Mouse (Mus musculus) intestine, embryonic 15.5 days (tissue): ENCODE results near the gene Dlgap4. TPM values are rescaled to one million over a fixed set of nuclear protein-coding genes. Genes with fewer than 3 reads are reported as not detected.
A peak's percentile ranks its signal among the peaks of the same experiment; 100 is the strongest.

Source experiments
- ATAC-seq: fragments of 200-750 bp; cut with Nextera tagmentation; 2 replicates; pipeline ENCODE4 v1.8.0; 2017; ENCODE audit warnings: moderate TSS enrichment, moderate library complexity
- H3K27ac ChIP-seq: fragments of 300-500 bp; sonication (generic); 2 replicates; pipeline ENCODE4 v1.5.1; 2015; ENCODE audit warnings: mild to moderate bottlenecking, inconsistent platforms
- H3K27me3 ChIP-seq: fragments of 300-500 bp; sonication (generic); replicated peaks from 2 replicates; pipeline ENCODE4 v1.6.1; 2015; ENCODE audit warnings: inconsistent platforms
- H3K36me3 ChIP-seq: fragments of 300-500 bp; sonication (generic); 2 replicates; pipeline ENCODE4 v1.6.1; 2015; ENCODE audit warnings: inconsistent platforms
- H3K4me1 ChIP-seq: fragments of 300-500 bp; sonication (generic); replicated peaks from 2 replicates; pipeline ENCODE4 v1.6.1; 2015; ENCODE audit warnings: inconsistent platforms
- H3K4me2 ChIP-seq: fragments of 300-500 bp; sonication (generic); replicated peaks from 2 replicates; pipeline ENCODE4 v1.6.1; 2015; ENCODE audit warnings: mild to moderate bottlenecking, inconsistent platforms
- H3K4me3 ChIP-seq: fragments of 300-500 bp; sonication (generic); replicated peaks from 2 replicates; pipeline ENCODE4 v1.5.1; 2015; ENCODE audit warnings: inconsistent platforms
- H3K9ac ChIP-seq: fragments of 300-500 bp; sonication (generic); 2 replicates; pipeline ENCODE4 v1.6.1; 2015; ENCODE audit warnings: inconsistent platforms
- H3K9me3 ChIP-seq: fragments of 300-500 bp; sonication (generic); 2 replicates; pipeline ENCODE4 v1.6.1; 2016; ENCODE audit warnings: inconsistent platforms
- WGBS: fragments of 180-500 bp; shearing (Covaris S2); methylation state at CpG from one replicate; pipeline ENCODE4 v1.1.7; 2015; 5-methylcytosine and 5-hydroxymethylcytosine counted together
- polyA plus RNA-seq: library from polyadenylated mRNA; unstranded; fragments of >200 nt; fragmentation: Nextera tagmentation; extraction: Ambion mirVana; gene quantifications from 2 replicates; pipeline ENCODE4 v1.2.1, GENCODE M21; 2015

Gene Dlgap4
- polyA plus RNA-seq, 1 experiment from 2014 or later: 54.3 TPM

GRCm38 (mm10) chr2:156761521-156762278, 148.2 kb downstream of the Dlgap4 start:
- H3K27ac ChIP-seq: no peak overlapping the region
- 96% methylated on average over 17 of the region's 17 CpGs for WGBS
- H3K27me3 ChIP-seq: no peaks in the 10 kb centered on the region
- H3K36me3 ChIP-seq: peaks cover 37% of the 10 kb centered on the region
- no peak for ATAC-seq
- no peaks in the 10 kb centered on the region for H3K4me1 ChIP-seq
- H3K9me3 ChIP-seq: no peaks in the 10 kb centered on the region
- no peak overlapping the region for H3K4me2 ChIP-seq
- no peak overlapping the region for H3K4me3 ChIP-seq
- no peak overlapping the region for H3K9ac ChIP-seq

- Histone ChIP-seq H3K27me3 (no peaks in the 10 kb centered on the region), H3K4me1 (no peaks in the 10 kb centered on the region), H3K36me3 (peaks cover 29% of the 10 kb centered on the region), H3K9ac (no peak overlapping the region), H3K4me3 (no peak overlapping the region), H3K4me2 (no peak overlapping the region), H3K9me3 (no peaks in the 10 kb centered on the region), H3K27ac (no peak overlapping the region)
- WGBS: 81% methylated on average over 21 of the region's 21 CpGs
- no peak for ATAC-seq
These were observed 149.0 kb downstream of the Dlgap4 start for GRCm38 (mm10) chr2:156762499-156762898.

GRCm38 (mm10) chr2:156763101-156763500, 149.6 kb downstream of the Dlgap4 start:
- Histone ChIP-seq H3K9ac (no peak overlapping the region), H3K27me3 (no peaks in the 10 kb centered on the region), H3K9me3 (no peaks in the 10 kb centered on the region), H3K36me3 (peaks cover 23% of the 10 kb centered on the region), H3K27ac (no peak overlapping the region), H3K4me3 (no peak overlapping the region), H3K4me2 (no peak overlapping the region), H3K4me1 (no peaks in the 10 kb centered on the region)
- 73% methylated on average over 11 of the region's 11 CpGs for WGBS
- ATAC-seq: no peak

GRCm38 (mm10) chr2:156764022-156764421, 150.5 kb downstream of the Dlgap4 start:
- Histone ChIP-seq H3K4me2 (no peak overlapping the region), H3K27ac (no peak overlapping the region), H3K4me1 (no peaks in the 10 kb centered on the region), H3K9ac (no peak overlapping the region), H3K36me3 (peaks cover 15% of the 10 kb centered on the region), H3K27me3 (no peaks in the 10 kb centered on the region), H3K9me3 (no peaks in the 10 kb centered on the region), H3K4me3 (no peak overlapping the region)
- 91% methylated on average over 10 of the region's 10 CpGs for WGBS
- ATAC-seq: no peak

- no peak for ATAC-seq
- no peak overlapping the region for H3K9ac ChIP-seq
- H3K4me2 ChIP-seq: no peak overlapping the region
- no peaks in the 10 kb centered on the region for H3K9me3 ChIP-seq
- no peak overlapping the region for H3K27ac ChIP-seq
- peaks cover 14% of the 10 kb centered on the region for H3K36me3 ChIP-seq
- no peaks in the 10 kb centered on the region for H3K27me3 ChIP-seq
- H3K4me3 ChIP-seq: no peak overlapping the region
- WGBS: 62% methylated on average over 4 of the region's 4 CpGs
- H3K4me1 ChIP-seq: no peaks in the 10 kb centered on the region
These were observed 151.2 kb downstream of the Dlgap4 start for GRCm38 (mm10) chr2:156764747-156765146.

GRCm38 (mm10) chr2:156765593-156765992, 152.1 kb downstream of the Dlgap4 start:
- WGBS: 59% methylated on average over 8 of the region's 8 CpGs
- ATAC-seq: no peak

GRCm38 (mm10) chr2:156766227-156767019, 152.9 kb downstream of the Dlgap4 start:
- no peak overlapping the region for H3K4me3 ChIP-seq
- H3K27me3 ChIP-seq: no peaks in the 10 kb centered on the region
- H3K4me2 ChIP-seq: no peak overlapping the region
- H3K4me1 ChIP-seq: no peaks in the 10 kb centered on the region
- no peak for ATAC-seq
- WGBS: 76% methylated on average over 10 of the region's 10 CpGs
- H3K36me3 ChIP-seq: peaks cover 7% of the 10 kb centered on the region
- H3K9ac ChIP-seq: no peak overlapping the region
- H3K27ac ChIP-seq: no peak overlapping the region
- H3K9me3 ChIP-seq: no peaks in the 10 kb centered on the region

More at GRCm38 (mm10) chr2:156765593-156765992, 152.1 kb downstream of the Dlgap4 start:
- H3K4me1 ChIP-seq: no peaks in the 10 kb centered on the region
- no peaks in the 10 kb centered on the region for H3K9me3 ChIP-seq
- no peak overlapping the region for H3K9ac ChIP-seq
- no peaks in the 10 kb centered on the region for H3K27me3 ChIP-seq
- H3K27ac ChIP-seq: no peak overlapping the region
- no peak overlapping the region for H3K4me3 ChIP-seq
- no peak overlapping the region for H3K4me2 ChIP-seq
- peaks cover 14% of the 10 kb centered on the region for H3K36me3 ChIP-seq

- H3K4me3 ChIP-seq: no peak overlapping the region
- no peak overlapping the region for H3K9ac ChIP-seq
- peaks cover 2% of the 10 kb centered on the region; the same call in 1 of the 2 replicates for H3K36me3 ChIP-seq
- no peaks in the 10 kb centered on the region for H3K9me3 ChIP-seq
- H3K4me1 ChIP-seq: no peaks in the 10 kb centered on the region
- no peak overlapping the region for H3K27ac ChIP-seq
- WGBS: 76% methylated on average over 5 of the region's 5 CpGs
- H3K27me3 ChIP-seq: no peaks in the 10 kb centered on the region
- no peak for ATAC-seq
- no peak overlapping the region for H3K4me2 ChIP-seq
These were observed 153.6 kb downstream of the Dlgap4 start for GRCm38 (mm10) chr2:156767108-156767507.

- Histone ChIP-seq H3K4me1 (peaks cover 2% of the 10 kb centered on the region; the same call in 1 of the 2 replicates), H3K4me3 (no peak overlapping the region), H3K9ac (no peak overlapping the region), H3K36me3 (no peaks in the 10 kb centered on the region), H3K4me2 (no peak overlapping the region), H3K27me3 (no peaks in the 10 kb centered on the region), H3K27ac (no peak overlapping the region), H3K9me3 (no peaks in the 10 kb centered on the region)
- no peak for ATAC-seq
- 57% methylated on average over 12 of the region's 12 CpGs for WGBS
These were observed 155.8 kb downstream of the Dlgap4 start for GRCm38 (mm10) chr2:156769274-156769673.

- no peak overlapping the region for H3K4me3 ChIP-seq
- no peaks in the 10 kb centered on the region for H3K9me3 ChIP-seq
- H3K9ac ChIP-seq: no peak overlapping the region
- no peaks in the 10 kb centered on the region for H3K27me3 ChIP-seq
- H3K27ac ChIP-seq: no peak overlapping the region
- ATAC-seq: no peak
- peaks cover 17% of the 10 kb centered on the region for H3K4me1 ChIP-seq
- no peaks in the 10 kb centered on the region for H3K36me3 ChIP-seq
- H3K4me2 ChIP-seq: no peak overlapping the region
These were observed 160.0 kb downstream of the Dlgap4 start for GRCm38 (mm10) chr2:156773470-156773869.

- H3K4me2 ChIP-seq: peak overlapping the region; percentile 70
- peaks cover 20% of the 10 kb centered on the region for H3K4me1 ChIP-seq
- peak overlapping the region; percentile 92 for H3K27ac ChIP-seq
- peak overlapping the region; percentile 44 for H3K9ac ChIP-seq
- H3K36me3 ChIP-seq: 0 out of 2 replicates have a peak, but pooled peaks cover 4% of the 10 kb centered on the region
- no peak for ATAC-seq
- H3K4me3 ChIP-seq: peak overlapping the region; percentile 39
- 66% methylated on average over 13 of the region's 13 CpGs for WGBS
- H3K27me3 ChIP-seq: no peaks in the 10 kb centered on the region
- H3K9me3 ChIP-seq: no peaks in the 10 kb centered on the region
These were observed 160.7 kb downstream of the Dlgap4 start for GRCm38 (mm10) chr2:156774035-156774737.
